Mouse (Mus musculus) CH12.LX (cell line): ENCODE measurements around the gene Brd1.

Experiments used
- CTCF ChIP-seq, 2 experiments: IDR thresholded peaks in 1 of 2; conservative IDR thresholded peaks in 1 of 2; 2 replicates each; pipeline ENCODE4 v1.5.1; 2011 to 2012; ENCODE audit warnings: low read depth in 2 of 2, low read length in 2 of 2, improper control_type of control experiment in 1 of 2, inconsistent platforms in 1 of 2, mild to moderate bottlenecking in 1 of 2, moderate library complexity in 1 of 2
- ELF1 ChIP-seq: IDR thresholded peaks from 2 replicates; pipeline ENCODE4 v1.6.1; 2014; ENCODE audit warnings: low read depth, mild to moderate bottlenecking, inconsistent platforms, low read length, improper control_type of control experiment
- KAT2A ChIP-seq: IDR thresholded peaks from 2 replicates; pipeline ENCODE4 v1.6.1; 2012; ENCODE audit warnings: low read length, improper control_type of control experiment, inconsistent platforms; ENCODE audit not compliant: insufficient replicate concordance
- NELFE ChIP-seq: IDR thresholded peaks from 2 replicates; pipeline ENCODE4 v1.6.1; 2011; ENCODE audit warnings: low read depth, low read length, improper control_type of control experiment
- POLR2A ChIP-seq: IDR thresholded peaks from 2 replicates; pipeline ENCODE4 v1.6.1; 2011; ENCODE audit warnings: low read depth, mild to moderate bottlenecking, improper control_type of control experiment, low read length
- SMC3 ChIP-seq: IDR thresholded peaks from 2 replicates; pipeline ENCODE4 v1.6.1; 2011; ENCODE audit warnings: low read depth, low read length, improper control_type of control experiment
- USF1 ChIP-seq: IDR thresholded peaks from 2 replicates; pipeline ENCODE4 v1.6.1; 2014; ENCODE audit warnings: low read depth, mild to moderate bottlenecking, inconsistent platforms, low read length, improper control_type of control experiment
- ZNF384 ChIP-seq: IDR thresholded peaks from 2 replicates; pipeline ENCODE4 v1.6.1; 2012; ENCODE audit warnings: low read depth, low read length, improper control_type of control experiment, inconsistent platforms

DNA sequence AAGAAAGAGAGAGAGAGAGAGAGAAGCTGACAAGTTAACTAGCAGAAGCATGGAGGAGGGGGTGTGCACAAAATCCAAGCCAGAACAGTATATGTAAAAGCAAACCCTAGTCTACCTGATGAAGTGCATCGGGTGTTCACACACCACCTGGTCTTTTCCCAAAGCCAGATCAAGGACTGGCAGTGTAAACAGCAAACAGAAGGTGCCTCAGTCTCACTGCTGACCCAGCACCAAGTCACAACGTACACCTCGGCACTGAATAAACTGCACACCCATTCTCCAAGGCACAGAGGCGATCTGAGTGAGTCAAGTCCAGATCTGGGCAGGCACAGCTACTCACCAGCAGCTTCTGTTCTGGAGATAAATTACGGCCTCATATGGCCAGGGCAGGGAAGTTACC lies 9.0 kb downstream of the Brd1 start:
- TF ChIP-seq CTCF (conservative IDR thresholded peaks at IDR 0.05 in 1 of 2, IDR thresholded peaks at IDR 0.05 in 1 of 2; ENCODE audit: low read depth in 2 of 2, low read length in 2 of 2) (no peak), KAT2A (no peak), USF1 (no peak), NELFE (no peak), SMC3 (no peak), POLR2A (no peak), ZNF384 (no peak), ELF1 (no peak)
